Mouse (Mus musculus) frontal cortex, adult 2 months (tissue): ENCODE data around the gene 4933430I17Rik. TPM values are rescaled to one million over a fixed set of nuclear protein-coding genes. Genes with fewer than 3 reads are reported as not detected.
"Not testable (repeated sequence)": the region's sequence is repeated elsewhere in the genome, so short reads cannot be mapped to it uniquely, and the experiment has no call there.

ENCODE experiments used
- DNase-seq, 2 experiments: peaks; one replicate each; pipeline ENCODE4 v3.0.0; 2022; ENCODE audit warnings: low spot score in 1 of 2; ENCODE audit errors: extremely low spot score in 1 of 2
- polyA plus RNA-seq: library from polyadenylated mRNA; depleted of rRNA; stranded (reverse); fragments of >200 nt; gene quantifications from 2 replicates; pipeline ENCODE4 v1.2.3, GENCODE M21; 2012; rRNA removed

4933430I17Rik gene
- polyA plus RNA-seq: 0.44 TPM in 2 replicates

DNA sequence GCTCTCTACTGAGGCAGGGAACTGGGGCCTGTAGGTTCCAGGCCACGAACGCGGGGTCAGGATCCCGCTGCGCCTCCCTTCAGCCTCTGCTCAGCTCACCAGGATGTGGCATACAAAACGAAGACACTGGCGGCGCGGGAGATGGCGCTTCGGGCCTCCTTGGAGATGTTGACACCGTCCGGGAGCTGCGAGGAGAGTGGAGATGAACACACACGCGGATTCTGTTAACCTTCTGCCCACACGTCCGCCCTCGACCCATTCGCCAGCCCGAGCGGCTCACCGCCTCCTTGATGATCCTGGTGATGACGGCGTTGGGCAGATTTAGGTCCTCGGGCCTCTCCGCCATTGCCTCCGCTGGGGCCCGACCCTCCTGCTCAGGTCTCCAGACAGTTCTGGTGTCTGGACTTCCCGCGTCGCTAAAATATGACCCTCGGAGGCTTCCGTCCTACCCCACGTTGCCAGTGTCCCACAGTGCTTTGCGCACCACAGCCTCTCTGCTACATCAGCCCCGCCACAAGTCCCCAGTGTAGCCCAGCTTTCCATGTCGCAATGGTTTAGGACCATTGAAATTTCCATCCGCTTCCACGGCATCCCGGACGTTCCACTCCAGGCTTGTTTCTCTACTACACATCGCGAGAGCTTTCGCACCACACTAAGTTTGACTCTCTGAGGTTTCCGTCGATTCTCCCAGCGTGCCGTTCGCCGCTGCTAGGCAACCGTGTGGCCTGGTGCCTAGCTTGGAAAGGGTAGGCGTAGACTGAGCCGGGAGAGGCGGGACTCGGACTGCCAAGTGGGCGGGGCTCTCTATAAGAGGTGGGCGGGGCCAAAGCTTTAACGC lies at the start of gene 4933430I17Rik, which contains the start of gene Pole3:
Gene 4933430I17Rik (plus strand): TSS at position 719 of the 838 bp plus-strand sequence.
Gene Pole3 (minus strand): TSS at position 418 of the 838 bp plus-strand sequence.
- peak; percentile 92 to 97 for DNase-seq

GRCm38 (mm10) chr4:62475793-62476192 lies 49.4 kb upstream of the 4933430I17Rik start:
- no peak for DNase-seq

- no peak for DNase-seq
Observed at GRCm38 (mm10) chr4:62477542-62478244, 47.5 kb upstream of the 4933430I17Rik start.

GRCm38 (mm10) chr4:62479593-62479936 lies 45.6 kb upstream of the 4933430I17Rik start:
- DNase-seq: not testable (repeated sequence)

- no peak for DNase-seq
Observed at GRCm38 (mm10) chr4:62479937-62480708, 45.0 kb upstream of the 4933430I17Rik start, which contains the start of gene Bspry. Bspry (plus strand) TSS chr4:62480053.

GRCm38 (mm10) chr4:62480709-62481605 lies 44.2 kb upstream of the 4933430I17Rik start:
- no peak for DNase-seq

- no peak for DNase-seq
Observed at GRCm38 (mm10) chr4:62484928-62485327, 40.2 kb upstream of the 4933430I17Rik start.

GRCm38 (mm10) chr4:62485450-62486161 lies 39.6 kb upstream of the 4933430I17Rik start:
- DNase-seq: no peak

DNA sequence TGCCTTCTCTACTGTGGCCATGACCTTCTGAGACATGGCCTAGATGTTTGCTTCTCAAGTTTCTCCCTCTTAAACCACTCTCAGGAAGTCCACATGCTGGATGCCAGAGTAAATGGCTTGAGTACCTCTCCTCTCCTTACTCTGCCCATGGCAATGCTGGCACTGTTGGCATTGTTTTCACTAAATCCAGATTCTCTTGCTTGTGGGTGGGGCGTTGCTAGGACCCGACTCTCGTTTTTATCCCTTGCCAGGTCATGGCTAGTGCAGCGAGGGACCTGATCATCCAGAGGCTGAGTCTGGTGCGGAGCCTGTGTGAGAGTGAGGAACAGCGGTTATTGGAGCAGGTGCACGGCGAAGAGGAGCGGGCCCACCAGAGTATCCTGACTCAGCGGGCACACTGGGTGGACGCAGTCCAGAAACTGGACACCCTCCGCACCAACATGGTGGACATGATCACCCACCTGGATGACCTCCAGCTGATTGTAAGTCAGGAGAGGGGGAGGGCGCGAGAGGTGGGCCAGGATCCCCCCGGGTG lies 38.9 kb upstream of the 4933430I17Rik start:
- DNase-seq: no peak

DNA sequence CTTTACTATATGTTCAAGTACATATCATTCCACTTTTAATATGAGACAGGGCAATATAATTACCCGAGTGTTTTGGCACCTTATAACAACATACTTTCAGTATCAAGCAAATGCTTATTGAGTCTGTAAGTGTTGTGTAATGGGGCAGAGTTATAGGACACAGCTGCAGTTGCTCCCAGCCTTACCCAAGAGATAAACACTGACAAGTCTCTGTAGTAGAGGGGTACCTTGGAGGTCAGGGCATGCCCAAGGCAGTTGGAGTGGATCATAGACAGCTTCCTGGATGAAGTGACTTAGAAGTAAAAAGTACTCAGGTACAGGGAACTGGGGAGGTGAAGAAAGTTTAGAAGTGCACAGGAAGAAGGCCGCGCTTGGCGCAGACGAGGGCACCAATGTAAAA lies 38.0 kb upstream of the 4933430I17Rik start:
- DNase-seq: no peak

- no peak for DNase-seq
Observed at GRCm38 (mm10) chr4:62487914-62488313, 37.3 kb upstream of the 4933430I17Rik start.

- no peak for DNase-seq
Observed at GRCm38 (mm10) chr4:62492682-62493081, 32.5 kb upstream of the 4933430I17Rik start.

- no peak for DNase-seq
Observed at GRCm38 (mm10) chr4:62494230-62494629, 30.9 kb upstream of the 4933430I17Rik start.

DNA sequence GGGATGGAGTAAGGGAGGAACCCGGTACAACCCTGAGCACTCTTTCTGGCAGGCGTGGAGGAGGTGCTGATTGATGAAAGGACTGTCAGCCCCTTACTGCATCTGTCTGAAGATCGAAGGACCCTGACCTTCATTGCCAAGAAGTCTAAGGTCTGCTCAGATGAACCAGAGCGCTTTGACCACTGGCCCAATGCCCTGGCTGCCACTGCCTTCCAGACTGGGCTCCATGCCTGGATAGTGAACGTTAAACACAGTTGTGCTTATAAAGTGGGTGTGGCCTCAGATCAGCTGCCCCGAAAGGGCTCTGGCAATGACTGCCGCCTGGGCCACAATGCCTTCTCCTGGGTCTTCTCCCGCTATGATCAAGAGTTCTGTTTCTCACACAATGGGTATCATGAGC lies 29.2 kb upstream of the 4933430I17Rik start:
- DNase-seq: no peak

- peak; percentile 58 to 79 for DNase-seq
Observed at GRCm38 (mm10) chr4:62496815-62497214, 28.4 kb upstream of the 4933430I17Rik start.

DNA sequence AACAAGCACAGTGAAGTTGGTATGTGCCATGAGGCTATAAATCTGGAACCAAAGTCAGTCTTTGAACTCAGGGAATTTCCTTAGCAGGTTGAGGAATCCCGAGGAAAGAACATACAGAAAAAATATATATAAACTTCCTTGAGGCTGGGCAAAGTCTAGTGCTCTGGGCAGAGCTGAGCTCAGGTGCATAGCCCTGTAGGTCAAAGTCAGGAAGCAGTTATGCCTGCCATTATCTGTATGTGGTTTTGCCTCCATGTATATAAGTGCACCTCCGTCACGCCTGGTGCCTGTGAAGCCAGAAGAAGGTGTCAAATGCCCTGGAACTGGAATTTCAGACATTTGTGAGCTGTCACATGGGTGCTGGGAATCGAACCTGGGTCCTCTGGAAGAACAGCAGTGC lies 24.4 kb upstream of the 4933430I17Rik start:
- no peak for DNase-seq

DNA sequence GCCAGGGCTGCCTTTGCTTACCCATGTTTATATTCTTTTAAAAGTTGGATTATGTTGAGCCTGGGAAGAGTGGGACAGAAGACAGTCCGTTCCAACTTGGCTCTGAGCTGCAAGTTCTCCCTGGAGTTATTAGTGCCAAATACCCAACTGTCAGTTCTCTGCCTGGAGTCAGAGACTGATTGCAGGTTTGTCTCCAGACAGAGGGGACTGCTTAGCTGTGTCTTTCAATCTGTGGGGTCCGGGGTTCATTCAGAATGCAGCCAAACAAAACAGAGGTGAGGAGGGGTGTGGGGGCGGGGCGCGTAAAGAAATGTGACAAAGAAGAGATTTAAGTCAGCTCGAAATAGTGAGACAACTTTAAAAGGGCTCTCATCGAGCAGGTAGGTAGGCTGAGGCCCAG lies 23.6 kb upstream of the 4933430I17Rik start:
- no peak for DNase-seq

GRCm38 (mm10) chr4:62501964-62502732 lies 23.0 kb upstream of the 4933430I17Rik start:
- DNase-seq: peak; percentile 86 to 92
